Mouse (Mus musculus) intestine, embryonic 15.5 days (tissue): ENCODE measurements around the gene Got1. TPM values are rescaled to one million over a fixed set of nuclear protein-coding genes. Genes with fewer than 3 reads are reported as not detected.
"Not testable (repeated sequence)": the region's sequence is repeated elsewhere in the genome, so short reads cannot be mapped to it uniquely, and the experiment has no call there.

Experiments
- ATAC-seq: fragments of 200-750 bp; cut with Nextera tagmentation; 2 replicates; pipeline ENCODE4 v1.8.0; 2017; ENCODE audit warnings: moderate TSS enrichment, moderate library complexity
- H3K27ac ChIP-seq: fragments of 300-500 bp; sonication (generic); 2 replicates; pipeline ENCODE4 v1.5.1; 2015; ENCODE audit warnings: mild to moderate bottlenecking, inconsistent platforms
- H3K27me3 ChIP-seq: fragments of 300-500 bp; sonication (generic); replicated peaks from 2 replicates; pipeline ENCODE4 v1.6.1; 2015; ENCODE audit warnings: inconsistent platforms
- H3K36me3 ChIP-seq: fragments of 300-500 bp; sonication (generic); 2 replicates; pipeline ENCODE4 v1.6.1; 2015; ENCODE audit warnings: inconsistent platforms
- H3K4me1 ChIP-seq: fragments of 300-500 bp; sonication (generic); replicated peaks from 2 replicates; pipeline ENCODE4 v1.6.1; 2015; ENCODE audit warnings: inconsistent platforms
- H3K4me2 ChIP-seq: fragments of 300-500 bp; sonication (generic); replicated peaks from 2 replicates; pipeline ENCODE4 v1.6.1; 2015; ENCODE audit warnings: mild to moderate bottlenecking, inconsistent platforms
- H3K4me3 ChIP-seq: fragments of 300-500 bp; sonication (generic); replicated peaks from 2 replicates; pipeline ENCODE4 v1.5.1; 2015; ENCODE audit warnings: inconsistent platforms
- H3K9ac ChIP-seq: fragments of 300-500 bp; sonication (generic); 2 replicates; pipeline ENCODE4 v1.6.1; 2015; ENCODE audit warnings: inconsistent platforms
- H3K9me3 ChIP-seq: fragments of 300-500 bp; sonication (generic); 2 replicates; pipeline ENCODE4 v1.6.1; 2016; ENCODE audit warnings: inconsistent platforms
- WGBS: fragments of 180-500 bp; shearing (Covaris S2); methylation state at CpG from one replicate; pipeline ENCODE4 v1.1.7; 2015; 5-methylcytosine and 5-hydroxymethylcytosine counted together
- polyA plus RNA-seq: library from polyadenylated mRNA; unstranded; fragments of >200 nt; fragmentation: Nextera tagmentation; extraction: Ambion mirVana; gene quantifications from 2 replicates; pipeline ENCODE4 v1.2.1, GENCODE M21; 2015

Gene Got1
- polyA plus RNA-seq, 1 experiment from 2014 or later = 60.7 TPM

GRCm38 (mm10) chr19:43518261-43518660 lies 6.1 kb downstream of the Got1 start:
- Histone ChIP-seq H3K36me3 (peaks cover 7% of the 10 kb centered on the region; the same call in 1 of the 2 replicates), H3K4me1 (peaks cover 8% of the 10 kb centered on the region), H3K9me3 (no peaks in the 10 kb centered on the region), H3K27ac (no peak overlapping the region), H3K4me2 (no peak overlapping the region), H3K27me3 (no peaks in the 10 kb centered on the region), H3K9ac (no peak overlapping the region), H3K4me3 (no peak overlapping the region)
- WGBS = 72% methylated on average over 7 of the region's 7 CpGs
- ATAC-seq = no peak

- Histone ChIP-seq H3K36me3 (peaks cover 7% of the 10 kb centered on the region; the same call in 1 of the 2 replicates), H3K4me3 (no peak overlapping the region), H3K9me3 (no peaks in the 10 kb centered on the region), H3K9ac (no peak overlapping the region), H3K27me3 (no peaks in the 10 kb centered on the region), H3K4me1 (peaks cover 8% of the 10 kb centered on the region), H3K4me2 (no peak overlapping the region), H3K27ac (no peak overlapping the region)
- no peak for ATAC-seq
- 68% methylated on average over 7 of the region's 7 CpGs for WGBS
Measured at GRCm38 (mm10) chr19:43517808-43518207, 6.6 kb downstream of the Got1 start.

GRCm38 (mm10) chr19:43517320-43517719 lies 7.1 kb downstream of the Got1 start:
- Histone ChIP-seq H3K4me3 (no peak overlapping the region), H3K27ac (no peak overlapping the region), H3K9me3 (no peaks in the 10 kb centered on the region), H3K36me3 (peaks cover 7% of the 10 kb centered on the region; the same call in 1 of the 2 replicates), H3K4me2 (no peak overlapping the region), H3K4me1 (peaks cover 8% of the 10 kb centered on the region), H3K27me3 (no peaks in the 10 kb centered on the region), H3K9ac (no peak overlapping the region)
- 71% methylated on average over 6 of the region's 6 CpGs for WGBS
- no peak for ATAC-seq

- peaks cover 8% of the 10 kb centered on the region for H3K4me1 ChIP-seq
- peaks cover 7% of the 10 kb centered on the region; the same call in 1 of the 2 replicates for H3K36me3 ChIP-seq
- H3K27me3 ChIP-seq = no peaks in the 10 kb centered on the region
- no peak overlapping the region for H3K9ac ChIP-seq
- WGBS = 63% methylated on average over 14 of the region's 14 CpGs
- H3K4me2 ChIP-seq = no peak overlapping the region
- no peak for ATAC-seq
- no peaks in the 10 kb centered on the region for H3K9me3 ChIP-seq
- H3K27ac ChIP-seq = no peak overlapping the region
- no peak overlapping the region for H3K4me3 ChIP-seq
Measured at GRCm38 (mm10) chr19:43516397-43517035, 7.9 kb downstream of the Got1 start.

- H3K27ac ChIP-seq = no peak overlapping the region
- H3K4me1 ChIP-seq = peaks cover 8% of the 10 kb centered on the region; the same call in 1 of the 2 replicates
- WGBS = 89% methylated on average over 23 of the region's 23 CpGs
- no peak overlapping the region for H3K4me3 ChIP-seq
- no peak for ATAC-seq
- H3K9me3 ChIP-seq = no peaks in the 10 kb centered on the region
- H3K4me2 ChIP-seq = no peak overlapping the region
- no peak overlapping the region for H3K9ac ChIP-seq
- H3K27me3 ChIP-seq = no peaks in the 10 kb centered on the region
- H3K36me3 ChIP-seq = peaks cover 7% of the 10 kb centered on the region; the same call in 1 of the 2 replicates
Measured at GRCm38 (mm10) chr19:43515668-43516396, 8.6 kb downstream of the Got1 start.

- H3K36me3 ChIP-seq = peaks cover 7% of the 10 kb centered on the region; the same call in 1 of the 2 replicates
- H3K9me3 ChIP-seq = no peaks in the 10 kb centered on the region
- no peak overlapping the region for H3K9ac ChIP-seq
- peaks cover 3% of the 10 kb centered on the region; the same call in 1 of the 2 replicates for H3K4me1 ChIP-seq
- no peaks in the 10 kb centered on the region for H3K27me3 ChIP-seq
- no peak overlapping the region for H3K4me2 ChIP-seq
- H3K27ac ChIP-seq = no peak overlapping the region
- WGBS = 75% methylated on average over 8 of the region's 8 CpGs
- peak; percentile 45; the same call in 1 of the 2 replicates for ATAC-seq
- H3K4me3 ChIP-seq = no peak overlapping the region
Measured at GRCm38 (mm10) chr19:43513874-43514273, 10.5 kb downstream of the Got1 start.

- H3K9me3 ChIP-seq = no peaks in the 10 kb centered on the region
- 79% methylated on average over 22 of the region's 22 CpGs for WGBS
- H3K9ac ChIP-seq = no peak overlapping the region
- H3K4me2 ChIP-seq = no peak overlapping the region
- peaks cover 3% of the 10 kb centered on the region; the same call in 1 of the 2 replicates for H3K4me1 ChIP-seq
- H3K27ac ChIP-seq = no peak overlapping the region
- H3K36me3 ChIP-seq = peaks cover 7% of the 10 kb centered on the region; the same call in 1 of the 2 replicates
- H3K4me3 ChIP-seq = no peak overlapping the region
- no peaks in the 10 kb centered on the region for H3K27me3 ChIP-seq
- no peak for ATAC-seq
Measured at GRCm38 (mm10) chr19:43511621-43512620, 12.5 kb downstream of the Got1 start.

- Histone ChIP-seq H3K36me3 (peaks cover 7% of the 10 kb centered on the region; the same call in 1 of the 2 replicates), H3K27me3 (no peaks in the 10 kb centered on the region), H3K4me2 (no peak overlapping the region), H3K4me1 (no peaks in the 10 kb centered on the region), H3K9ac (no peak overlapping the region), H3K4me3 (no peak overlapping the region), H3K9me3 (no peaks in the 10 kb centered on the region), H3K27ac (no peak overlapping the region)
- no peak for ATAC-seq
- WGBS = 81% methylated on average over 14 of the region's 14 CpGs
Measured at GRCm38 (mm10) chr19:43510436-43511220, 13.8 kb downstream of the Got1 start.

GRCm38 (mm10) chr19:43505441-43505840 lies 19.0 kb downstream of the Got1 start:
- H3K9ac ChIP-seq = no peak overlapping the region
- H3K27me3 ChIP-seq = no peaks in the 10 kb centered on the region
- no peak overlapping the region for H3K4me2 ChIP-seq
- peaks cover 19% of the 10 kb centered on the region for H3K36me3 ChIP-seq
- no peak overlapping the region for H3K4me3 ChIP-seq
- no peak for ATAC-seq
- no peak overlapping the region for H3K27ac ChIP-seq
- WGBS = 88% methylated on average over 12 of the region's 12 CpGs
- H3K9me3 ChIP-seq = no peaks in the 10 kb centered on the region
- H3K4me1 ChIP-seq = no peaks in the 10 kb centered on the region

- H3K9ac ChIP-seq, H3K9me3 ChIP-seq, H3K4me1 ChIP-seq, H3K4me3 ChIP-seq, H3K27me3 ChIP-seq, ATAC-seq, H3K27ac ChIP-seq, H3K4me2 ChIP-seq: not testable (repeated sequence)
- WGBS = 97% methylated on average over 8 of the region's 9 CpGs
- peaks cover 29% of the 10 kb centered on the region for H3K36me3 ChIP-seq
Measured at GRCm38 (mm10) chr19:43503593-43503992, 20.8 kb downstream of the Got1 start.

GRCm38 (mm10) chr19:43502630-43503029 lies 21.8 kb downstream of the Got1 start:
- H3K36me3 ChIP-seq = peaks cover 31% of the 10 kb centered on the region
- H3K9me3 ChIP-seq = no peaks in the 10 kb centered on the region
- no peaks in the 10 kb centered on the region for H3K4me1 ChIP-seq
- 81% methylated on average over 11 of the region's 11 CpGs for WGBS
- H3K27ac ChIP-seq = no peak overlapping the region
- H3K27me3 ChIP-seq = no peaks in the 10 kb centered on the region
- ATAC-seq = no peak
- no peak overlapping the region for H3K4me3 ChIP-seq
- H3K4me2 ChIP-seq = no peak overlapping the region
- no peak overlapping the region for H3K9ac ChIP-seq
